Mouse (Mus musculus) neural tube, embryonic 11.5 days (tissue): Measurements from ENCODE around the gene Hspbap1. TPM values are rescaled to one million over a fixed set of nuclear protein-coding genes. Genes with fewer than 3 reads are reported as not detected.

Experiments
- ATAC-seq: fragments of 200-750 bp; cut with Nextera tagmentation; 2 replicates; pipeline ENCODE4 v1.8.0; 2017; ENCODE audit warnings: moderate number of reproducible peaks, mild to moderate bottlenecking, moderate TSS enrichment, moderate library complexity; ENCODE audit not compliant: insufficient read depth, low FRiP score, low TSS enrichment
- DNase-seq: peaks from one replicate; pipeline ENCODE4 v3.0.0-alpha.2; 2015; ENCODE audit warnings: low spot score
- H3K27ac ChIP-seq: fragments of 300-500 bp; sonication (generic); 2 replicates; pipeline ENCODE4 v1.5.1; 2014; ENCODE audit warnings: low read depth, mild to moderate bottlenecking, low read length
- H3K27me3 ChIP-seq: fragments of 300-500 bp; sonication (generic); 2 replicates; pipeline ENCODE4 v1.6.1; 2014; ENCODE audit warnings: mild to moderate bottlenecking, low read length, mixed read lengths; ENCODE audit not compliant: control insufficient read depth, insufficient read depth
- H3K36me3 ChIP-seq: fragments of 300-500 bp; sonication (generic); 2 replicates; pipeline ENCODE4 v1.6.1; 2014; ENCODE audit warnings: mild to moderate bottlenecking, low read length, moderate library complexity, mixed read lengths; ENCODE audit not compliant: control insufficient read depth, insufficient read depth
- H3K4me1 ChIP-seq: fragments of 300-500 bp; sonication (generic); 2 replicates; pipeline ENCODE4 v1.6.1; 2014; ENCODE audit warnings: low read length, mixed read lengths; ENCODE audit not compliant: control insufficient read depth, insufficient read depth
- H3K4me2 ChIP-seq: fragments of 300-500 bp; sonication (generic); 2 replicates; pipeline ENCODE4 v1.6.1; 2014; ENCODE audit warnings: low read depth, mild to moderate bottlenecking, moderate library complexity
- H3K4me3 ChIP-seq: fragments of 300-500 bp; sonication (generic); 2 replicates; pipeline ENCODE4 v1.5.1; 2014; ENCODE audit warnings: low read depth, low read length
- H3K9ac ChIP-seq: fragments of 300-500 bp; sonication (generic); 2 replicates; pipeline ENCODE4 v1.6.1; 2014; ENCODE audit warnings: mild to moderate bottlenecking, low read length
- H3K9me3 ChIP-seq: fragments of 300-500 bp; sonication (generic); 2 replicates; pipeline ENCODE4 v1.6.1; 2016; ENCODE audit warnings: low read length; ENCODE audit not compliant: control insufficient read depth
- WGBS: fragments of 180-500 bp; shearing (Covaris S2); extraction: QIAGEN DNeasy Blood & Tissue Kit; methylation state at CpG from one replicate; pipeline ENCODE4 v1.1.7; 2014; 5-methylcytosine and 5-hydroxymethylcytosine counted together
- polyA plus RNA-seq: library from polyadenylated mRNA; unstranded; fragments of >200 nt; fragmentation: Nextera tagmentation; extraction: Ambion mirVana; gene quantifications from 2 replicates; pipeline ENCODE4 v1.2.1, GENCODE M21; 2014

Hspbap1 gene
- polyA plus RNA-seq, 1 experiment from 2014 or later = 23.8 TPM

DNA sequence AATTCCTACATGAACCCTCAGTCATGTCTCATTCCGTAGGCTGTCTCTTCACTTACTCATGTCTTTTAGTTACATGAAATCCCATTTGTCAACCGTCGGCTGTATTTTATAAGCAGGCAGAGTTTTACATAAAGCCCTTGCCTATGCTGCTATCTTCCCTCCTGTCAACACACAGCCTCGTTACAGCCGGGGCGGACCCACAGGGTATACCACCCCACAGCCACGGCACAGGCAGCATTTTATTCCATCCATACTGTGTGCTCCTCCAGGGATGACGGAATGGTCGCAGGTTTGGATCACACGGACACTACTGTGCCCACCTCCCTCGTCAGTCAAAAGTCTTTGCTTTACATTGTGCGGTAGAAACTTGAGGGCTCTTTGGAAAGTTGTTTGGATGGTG, 29.8 kb upstream of the Hspbap1 start:
- Histone ChIP-seq H3K9ac (no peak overlapping the region), H3K36me3 (no peaks in the 10 kb centered on the region), H3K27me3 (no peaks in the 10 kb centered on the region), H3K9me3 (no peaks in the 10 kb centered on the region), H3K4me3 (no peak overlapping the region), H3K27ac (no peak overlapping the region), H3K4me1 (no peaks in the 10 kb centered on the region), H3K4me2 (no peak overlapping the region)
- WGBS = 88% methylated on average over 12 of the region's 12 CpGs
- no peak for DNase-seq
- no peak for ATAC-seq

DNA sequence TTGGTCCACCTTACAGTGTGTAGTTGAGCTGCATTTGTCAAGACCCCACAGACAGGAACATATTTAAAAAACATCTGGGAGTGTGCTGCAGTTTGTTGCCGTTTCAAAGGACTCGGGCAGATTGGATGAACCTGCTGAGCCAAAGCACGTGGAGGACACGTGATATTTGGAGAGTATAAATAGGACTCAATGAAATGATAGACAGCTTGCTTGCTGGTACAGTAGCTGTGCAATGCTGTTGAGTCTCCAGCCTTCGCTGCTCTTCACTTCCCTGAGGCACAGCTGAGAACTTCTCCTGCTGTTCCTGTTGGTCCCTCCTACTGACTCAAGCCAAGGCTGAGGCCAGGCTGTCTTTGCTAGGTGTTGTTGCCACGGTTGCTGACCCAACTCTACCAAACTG, 29.2 kb upstream of the Hspbap1 start:
- H3K27me3 ChIP-seq = no peaks in the 10 kb centered on the region
- H3K4me3 ChIP-seq = no peak overlapping the region
- no peaks in the 10 kb centered on the region for H3K9me3 ChIP-seq
- no peaks in the 10 kb centered on the region for H3K36me3 ChIP-seq
- H3K9ac ChIP-seq = no peak overlapping the region
- no peak overlapping the region for H3K27ac ChIP-seq
- DNase-seq = no peak
- no peak overlapping the region for H3K4me2 ChIP-seq
- H3K4me1 ChIP-seq = no peaks in the 10 kb centered on the region
- ATAC-seq = no peak
- WGBS = 72% methylated on average over 6 of the region's 6 CpGs

DNA sequence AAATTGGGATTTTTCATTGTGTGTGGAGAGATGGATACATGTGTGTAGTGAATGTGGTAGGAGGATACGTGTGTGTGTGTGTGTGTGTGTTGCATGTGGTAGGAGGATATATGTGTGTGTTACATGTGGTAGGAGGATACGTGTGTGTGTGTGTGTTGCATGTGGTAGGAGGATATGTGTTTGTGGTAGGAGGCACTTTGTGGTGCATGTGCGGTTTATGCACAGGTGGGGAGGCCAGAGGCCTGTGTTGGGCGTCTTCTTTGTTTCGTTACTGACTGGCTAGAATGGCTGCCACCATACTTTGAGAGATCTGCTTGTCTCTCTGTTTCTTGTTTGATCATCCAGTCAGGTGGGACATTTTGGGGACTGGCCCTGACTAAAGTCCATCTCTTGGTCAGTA, 28.6 kb upstream of the Hspbap1 start:
- no peak for ATAC-seq
- no peaks in the 10 kb centered on the region for H3K36me3 ChIP-seq
- no peak overlapping the region for H3K4me3 ChIP-seq
- H3K9me3 ChIP-seq = no peaks in the 10 kb centered on the region
- no peak overlapping the region for H3K4me2 ChIP-seq
- DNase-seq = no peak
- H3K27ac ChIP-seq = no peak overlapping the region
- 89% methylated on average over 5 of the region's 5 CpGs for WGBS
- H3K9ac ChIP-seq = no peak overlapping the region
- H3K27me3 ChIP-seq = no peaks in the 10 kb centered on the region
- H3K4me1 ChIP-seq = no peaks in the 10 kb centered on the region

DNA sequence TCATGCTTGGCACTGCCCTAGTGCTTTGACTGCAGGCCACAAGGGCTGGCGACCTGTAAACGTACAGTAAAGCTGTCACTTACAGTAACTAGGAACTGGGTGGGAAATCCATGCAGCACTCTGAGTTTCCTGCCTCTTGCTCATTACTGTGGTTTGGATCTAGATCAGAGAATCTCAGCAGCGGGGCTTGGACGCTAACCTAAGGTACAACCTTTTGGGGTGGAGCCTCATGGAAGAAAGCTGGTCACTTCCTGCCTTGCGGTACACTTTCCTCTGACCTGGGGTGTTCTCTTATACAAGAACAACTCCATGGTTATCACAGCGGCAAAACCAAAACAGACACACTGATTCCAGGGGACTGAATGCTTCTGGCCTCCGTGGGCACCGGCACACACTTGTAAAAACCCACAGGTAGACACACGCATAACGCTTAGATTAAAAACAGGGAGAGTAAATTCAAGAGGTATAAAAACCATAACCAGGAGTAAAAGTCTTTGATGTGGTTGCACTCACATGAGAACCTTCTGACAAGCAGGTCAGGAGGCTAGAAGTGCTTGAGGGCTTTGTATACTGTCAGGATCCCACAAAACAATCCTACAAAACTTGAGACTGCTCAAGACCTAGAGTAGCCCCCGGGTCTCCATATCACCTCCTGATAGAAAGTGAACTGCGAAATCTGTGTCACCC, 27.8 kb upstream of the Hspbap1 start:
- DNase-seq (no peak), ATAC-seq (no peak)
- 91% methylated on average over 12 of the region's 12 CpGs for WGBS
- H3K36me3 ChIP-seq = no peaks in the 10 kb centered on the region
- H3K27ac ChIP-seq = no peak overlapping the region
- no peak overlapping the region for H3K4me3 ChIP-seq
- no peak overlapping the region for H3K4me2 ChIP-seq
- no peaks in the 10 kb centered on the region for H3K4me1 ChIP-seq
- no peak overlapping the region for H3K9ac ChIP-seq
- H3K9me3 ChIP-seq = no peaks in the 10 kb centered on the region
- H3K27me3 ChIP-seq = no peaks in the 10 kb centered on the region

DNA sequence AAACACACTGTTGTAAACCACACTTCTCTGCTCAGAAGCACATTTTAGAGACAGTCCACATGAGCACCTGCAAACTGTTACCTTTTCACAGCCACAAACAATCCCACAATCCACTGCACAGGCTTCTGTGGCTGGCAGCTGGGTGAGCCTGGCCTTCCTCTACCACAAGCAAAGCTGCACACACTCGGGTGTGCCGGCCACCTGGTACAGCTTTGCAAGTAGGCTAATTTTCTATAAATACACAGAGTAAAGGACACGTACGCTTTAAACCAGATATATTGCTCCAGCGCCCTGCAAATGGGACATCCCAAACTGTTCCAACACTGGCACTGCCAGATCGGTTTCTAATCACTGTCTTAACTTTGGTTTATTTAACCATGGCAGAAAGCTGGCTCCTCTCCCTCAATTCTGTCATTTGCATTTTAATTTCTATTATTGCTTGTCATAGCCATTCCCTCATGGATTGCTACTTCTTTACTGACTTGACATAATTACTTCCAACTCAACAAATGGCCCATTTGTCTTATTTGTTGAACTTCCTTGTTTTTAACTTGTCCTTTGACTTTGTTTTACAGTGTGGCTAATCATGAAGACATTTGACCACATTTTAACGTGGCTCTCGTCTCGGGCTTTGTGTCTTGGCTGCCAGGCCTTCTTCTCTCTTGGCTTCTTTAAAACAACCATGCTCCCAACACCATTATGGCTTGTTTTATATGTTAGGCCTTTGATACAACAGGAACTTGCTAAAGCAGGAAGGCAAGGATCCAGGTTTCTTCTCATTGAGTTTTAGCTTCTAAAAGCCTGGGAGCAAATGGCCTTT, 22.5 kb upstream of the Hspbap1 start:
- WGBS = 86% methylated on average over 9 of the region's 9 CpGs
- Histone ChIP-seq H3K9ac (no peak overlapping the region), H3K4me3 (no peak overlapping the region), H3K27me3 (no peaks in the 10 kb centered on the region), H3K27ac (no peak overlapping the region), H3K36me3 (no peaks in the 10 kb centered on the region), H3K4me2 (no peak overlapping the region), H3K9me3 (no peaks in the 10 kb centered on the region), H3K4me1 (no peaks in the 10 kb centered on the region)
- DNase-seq (no peak), ATAC-seq (no peak)

DNA sequence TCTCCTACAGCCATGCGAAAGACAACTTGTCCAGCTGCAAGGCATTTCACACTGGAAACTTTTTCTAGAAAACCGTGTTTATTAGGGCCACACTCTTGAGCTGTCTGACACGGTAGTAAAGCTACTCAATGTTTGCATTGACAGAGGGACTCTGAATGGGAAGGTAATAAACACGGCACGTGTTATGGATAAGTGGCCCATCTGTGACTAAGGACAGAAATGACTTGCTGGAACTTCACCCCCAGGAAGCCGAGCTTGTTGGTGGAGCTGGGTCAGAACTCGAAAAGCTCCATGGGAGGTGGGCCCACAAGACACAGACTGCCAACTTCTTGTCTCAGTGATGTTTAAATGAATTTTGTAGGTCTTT, 22.0 kb upstream of the Hspbap1 start:
- ATAC-seq = no peak
- no peaks in the 10 kb centered on the region for H3K9me3 ChIP-seq
- 65% methylated on average over 7 of the region's 7 CpGs for WGBS
- H3K4me1 ChIP-seq = no peaks in the 10 kb centered on the region
- no peak overlapping the region for H3K9ac ChIP-seq
- no peak overlapping the region for H3K4me2 ChIP-seq
- no peak for DNase-seq
- no peaks in the 10 kb centered on the region for H3K27me3 ChIP-seq
- no peak overlapping the region for H3K4me3 ChIP-seq
- H3K36me3 ChIP-seq = no peaks in the 10 kb centered on the region
- H3K27ac ChIP-seq = no peak overlapping the region

DNA sequence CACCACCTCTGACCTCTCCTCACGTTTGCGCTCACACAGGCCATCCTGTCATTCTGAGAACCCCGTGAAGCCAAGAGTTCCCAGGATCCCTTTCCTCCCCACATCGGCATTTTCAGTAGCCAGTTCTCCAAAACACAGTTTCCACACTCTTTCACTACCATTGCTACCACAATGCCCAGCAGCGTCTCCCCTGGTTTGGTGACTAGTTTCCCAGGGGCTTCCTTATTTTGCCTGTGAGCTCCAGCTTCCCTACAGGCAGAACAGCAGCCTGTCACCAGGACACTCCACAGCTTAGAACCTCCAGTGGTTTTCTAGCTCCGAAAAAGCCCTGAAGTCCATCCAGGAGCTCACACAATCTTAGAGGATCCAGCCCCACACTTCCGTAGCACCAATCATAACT, 20.8 kb upstream of the Hspbap1 start:
- Histone ChIP-seq H3K4me2 (no peak overlapping the region), H3K27ac (no peak overlapping the region), H3K4me1 (no peaks in the 10 kb centered on the region), H3K36me3 (no peaks in the 10 kb centered on the region), H3K9ac (no peak overlapping the region), H3K4me3 (no peak overlapping the region), H3K9me3 (no peaks in the 10 kb centered on the region), H3K27me3 (no peaks in the 10 kb centered on the region)
- WGBS = 74% methylated on average over 7 of the region's 7 CpGs
- no peak for DNase-seq
- no peak for ATAC-seq

DNA sequence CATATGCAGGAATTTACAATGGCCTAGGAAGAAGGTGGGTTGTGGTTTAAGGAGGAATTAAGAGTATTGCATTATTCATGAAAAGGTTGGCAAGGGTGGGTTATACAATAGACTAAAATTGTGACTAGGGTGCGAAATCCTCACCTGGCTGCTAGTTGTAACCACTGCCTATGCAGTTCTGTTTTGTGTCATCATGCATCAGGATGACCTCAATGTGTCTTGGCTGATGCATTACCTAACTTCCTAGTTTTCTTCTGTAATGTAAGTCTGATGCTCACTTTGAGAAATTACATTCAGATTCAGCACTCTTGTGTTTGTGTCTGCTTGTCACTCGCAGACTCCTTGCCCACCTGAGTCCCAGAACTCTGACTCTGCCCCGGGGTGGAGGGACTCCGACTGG, 18.3 kb upstream of the Hspbap1 start:
- no peak for DNase-seq
- Histone ChIP-seq H3K9ac (no peak overlapping the region), H3K27me3 (no peaks in the 10 kb centered on the region), H3K4me3 (no peak overlapping the region), H3K4me2 (no peak overlapping the region), H3K27ac (no peak overlapping the region), H3K36me3 (no peaks in the 10 kb centered on the region), H3K9me3 (no peaks in the 10 kb centered on the region), H3K4me1 (no peaks in the 10 kb centered on the region; the same call in 1 of the 2 replicates)
- WGBS = 91% methylated on average over 4 of the region's 4 CpGs
- no peak for ATAC-seq

DNA sequence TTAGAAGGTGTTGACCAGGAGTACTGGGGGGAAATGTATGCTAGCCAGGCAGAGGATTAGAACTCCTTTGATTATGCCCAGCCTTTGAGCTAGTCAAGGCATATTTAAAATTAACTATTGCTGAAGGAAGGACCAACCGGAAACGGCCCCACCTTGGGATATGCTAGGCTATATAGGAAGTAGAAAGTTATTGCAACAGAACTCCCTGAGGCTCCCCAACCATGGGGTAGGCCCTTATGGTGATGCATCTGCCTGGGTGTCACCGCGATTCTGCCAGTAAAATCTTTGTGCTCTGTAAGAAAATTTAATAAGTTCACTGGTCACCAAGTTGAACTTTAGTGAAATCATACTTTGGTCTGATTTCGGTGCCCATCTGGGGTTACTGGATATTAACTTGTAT, 16.2 kb upstream of the Hspbap1 start:
- Histone ChIP-seq H3K9ac (no peak overlapping the region), H3K9me3 (no peaks in the 10 kb centered on the region), H3K4me3 (no peak overlapping the region), H3K4me1 (no peaks in the 10 kb centered on the region; the same call in 1 of the 2 replicates), H3K36me3 (no peaks in the 10 kb centered on the region), H3K4me2 (no peak overlapping the region), H3K27ac (no peak overlapping the region), H3K27me3 (no peaks in the 10 kb centered on the region)
- WGBS = 94% methylated on average over 5 of the region's 5 CpGs
- no peak for ATAC-seq
- no peak for DNase-seq
